Mouse (Mus musculus): ENCODE data around the gene Nynrin. TPM values are rescaled to one million over a fixed set of nuclear protein-coding genes. Genes with fewer than 3 reads are reported as not detected.

Gene Nynrin
- polyA plus RNA-seq, 1 experiment from 2014 or later: 11.2 TPM

DNA sequence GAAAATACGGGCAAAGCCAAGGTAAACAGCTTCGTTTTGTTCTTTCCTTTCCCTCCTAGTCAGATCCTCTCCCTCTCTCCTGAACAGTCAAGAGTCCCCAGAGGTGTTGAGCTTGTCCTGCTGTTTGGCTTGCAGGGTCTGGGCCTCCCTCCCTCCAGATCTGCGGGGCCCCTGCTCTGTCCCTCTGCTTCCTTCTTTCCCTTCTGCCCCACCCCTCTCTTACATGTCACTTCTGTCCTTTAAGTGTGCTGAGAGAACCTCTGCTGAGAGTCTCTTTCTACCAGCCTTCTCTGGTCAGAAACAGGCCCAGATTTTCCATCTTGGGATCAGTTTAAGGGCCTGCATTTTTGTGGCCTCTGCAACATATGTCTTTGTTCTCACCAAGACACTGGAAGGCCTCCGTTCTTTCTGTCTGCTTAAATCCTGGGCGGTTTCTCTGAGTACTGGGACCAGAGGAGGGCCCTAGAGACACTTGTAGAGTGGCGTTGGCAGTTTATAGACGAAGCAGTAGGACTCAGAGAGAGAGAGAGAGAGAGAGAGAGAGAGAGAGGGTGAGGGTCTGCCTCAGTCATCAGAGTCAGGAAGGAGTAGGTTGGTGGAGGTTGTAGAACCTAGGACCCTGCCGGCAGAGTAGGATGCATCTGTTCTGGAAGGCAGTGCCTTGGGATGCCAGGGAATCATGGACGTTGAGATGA lies 743 bp downstream of the Nynrin start:
- ATAC-seq (ENCODE audit: low FRiP score, low TSS enrichment) (0 out of 2 replicates have a peak, but pooled peaks have one; percentile 4), DNase-seq (peak; percentile 54)
- H3K9ac ChIP-seq (replicated peaks; ENCODE audit: low read length): peak overlapping the region; percentile 79
- under 1% methylated on average over 9 of the region's 9 CpGs for WGBS
- peak overlapping the region; percentile 87 for H3K27ac ChIP-seq (replicated peaks; ENCODE audit: low read depth, low read length)
- H3K9me3 ChIP-seq (ENCODE audit: control insufficient read depth, low read length): no peaks in the 10 kb centered on the region
- peaks cover 42% of the 10 kb centered on the region for H3K4me1 ChIP-seq (ENCODE audit: control insufficient read depth, insufficient read depth, low read length)
- peak overlapping the region; percentile 70 for H3K4me3 ChIP-seq (replicated peaks; ENCODE audit: low read depth, low read length)
- H3K27me3 ChIP-seq (ENCODE audit: control insufficient read depth, insufficient read depth, low read length): no peaks in the 10 kb centered on the region
- H3K4me2 ChIP-seq (ENCODE audit: low read length): peak overlapping the region; percentile 80
- H3K36me3 ChIP-seq (ENCODE audit: control insufficient read depth, insufficient read depth, low read length): no peaks in the 10 kb centered on the region

DNA sequence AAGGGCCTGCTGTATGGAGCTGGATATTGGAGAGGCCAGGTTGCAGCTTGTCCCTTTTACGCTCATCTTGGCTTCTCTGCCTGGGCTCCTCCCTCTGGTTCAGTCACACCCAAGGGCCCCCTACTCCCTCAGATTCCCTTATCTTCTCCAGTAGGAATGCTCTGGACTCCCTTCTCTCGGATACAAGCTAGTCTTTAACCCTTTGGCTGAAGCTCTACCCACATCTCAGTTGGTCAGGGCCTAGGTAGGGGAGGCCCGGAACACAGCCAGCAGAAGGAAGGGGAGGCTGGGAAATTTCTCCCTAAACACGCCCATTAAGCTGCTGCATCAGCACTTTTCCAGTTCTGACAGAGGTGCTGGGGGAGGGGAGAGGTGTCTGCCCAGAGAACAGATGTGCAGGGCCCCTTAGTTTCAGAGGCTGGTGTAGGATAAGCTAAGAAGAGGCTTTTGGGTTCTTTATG lies 1.3 kb downstream of the Nynrin start:
- 1% methylated on average over 4 of the region's 4 CpGs for WGBS
- ATAC-seq (ENCODE audit: low FRiP score, low TSS enrichment) (0 out of 2 replicates have a peak, but pooled peaks have one; percentile 13), DNase-seq (peak; percentile 68)
- Histone ChIP-seq H3K4me2 (ENCODE audit: low read length) (peak overlapping the region; percentile 80), H3K4me1 (ENCODE audit: control insufficient read depth, insufficient read depth, low read length) (peaks cover 42% of the 10 kb centered on the region), H3K4me3 (replicated peaks; ENCODE audit: low read depth, low read length) (peak overlapping the region; percentile 70), H3K36me3 (ENCODE audit: control insufficient read depth, insufficient read depth, low read length) (no peaks in the 10 kb centered on the region), H3K9me3 (ENCODE audit: control insufficient read depth, low read length) (no peaks in the 10 kb centered on the region), H3K27me3 (ENCODE audit: control insufficient read depth, insufficient read depth, low read length) (no peaks in the 10 kb centered on the region), H3K27ac (replicated peaks; ENCODE audit: low read depth, low read length) (peak overlapping the region; percentile 87), H3K9ac (replicated peaks; ENCODE audit: low read length) (peak overlapping the region; percentile 79)

DNA sequence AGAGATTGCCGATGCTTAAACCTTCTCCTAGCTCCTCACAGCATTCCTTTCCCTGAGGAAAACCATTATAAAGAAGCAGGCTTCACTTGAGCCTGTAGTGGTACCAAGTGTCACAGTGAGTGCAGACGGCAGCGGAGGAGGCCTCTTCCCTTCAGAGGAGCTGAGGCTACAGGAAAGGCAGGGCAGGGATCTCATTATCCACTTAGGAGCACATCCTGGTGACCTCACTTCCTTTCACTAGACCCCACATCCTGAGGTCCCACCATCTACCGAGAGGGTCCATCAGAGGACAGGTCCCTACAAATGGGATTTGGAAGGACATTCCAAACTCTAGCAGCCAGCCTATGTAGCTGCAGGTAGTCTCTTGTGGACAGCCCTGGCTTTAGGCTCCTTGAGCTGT lies 3.8 kb downstream of the Nynrin start:
- Histone ChIP-seq H3K4me3 (replicated peaks; ENCODE audit: low read depth, low read length) (0 out of 2 replicates have a peak overlapping the region, but pooled peaks have one; percentile 3), H3K9me3 (ENCODE audit: control insufficient read depth, low read length) (no peaks in the 10 kb centered on the region), H3K27me3 (ENCODE audit: control insufficient read depth, insufficient read depth, low read length) (no peaks in the 10 kb centered on the region), H3K4me1 (ENCODE audit: control insufficient read depth, insufficient read depth, low read length) (peaks cover 45% of the 10 kb centered on the region), H3K9ac (replicated peaks; ENCODE audit: low read length) (no peak overlapping the region), H3K36me3 (ENCODE audit: control insufficient read depth, insufficient read depth, low read length) (no peaks in the 10 kb centered on the region), H3K27ac (replicated peaks; ENCODE audit: low read depth, low read length) (no peak overlapping the region), H3K4me2 (ENCODE audit: low read length) (peak overlapping the region; percentile 29)
- DNase-seq (no peak), ATAC-seq (ENCODE audit: low FRiP score, low TSS enrichment) (no peak)
- 82% methylated on average over 4 of the region's 4 CpGs for WGBS

DNA sequence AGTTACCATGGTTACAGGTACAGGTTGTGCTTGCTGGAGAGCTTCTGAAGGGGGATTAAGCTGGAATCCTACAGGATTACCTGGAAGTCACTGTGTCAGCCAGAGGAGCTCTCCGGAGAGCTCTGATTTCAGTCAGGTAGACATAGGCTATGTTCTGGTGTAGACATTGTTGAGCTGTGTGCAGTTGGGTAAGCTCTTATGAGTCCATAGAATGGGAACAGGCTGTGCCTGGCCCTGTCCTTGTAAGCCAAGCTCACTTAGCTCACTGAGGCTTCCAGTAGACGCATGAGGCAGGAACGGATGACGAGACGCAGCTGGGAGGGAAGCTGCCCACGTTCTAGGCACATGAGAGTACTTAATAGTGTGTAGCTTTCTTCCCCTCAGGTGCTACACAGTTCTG lies 8.4 kb downstream of the Nynrin start:
- Histone ChIP-seq H3K4me2 (ENCODE audit: low read length) (no peak overlapping the region), H3K36me3 (ENCODE audit: control insufficient read depth, insufficient read depth, low read length) (peaks cover 32% of the 10 kb centered on the region), H3K9ac (replicated peaks; ENCODE audit: low read length) (no peak overlapping the region), H3K9me3 (ENCODE audit: control insufficient read depth, low read length) (no peaks in the 10 kb centered on the region), H3K4me1 (ENCODE audit: control insufficient read depth, insufficient read depth, low read length) (peaks cover 15% of the 10 kb centered on the region; the same call in 1 of the 2 replicates), H3K27me3 (ENCODE audit: control insufficient read depth, insufficient read depth, low read length) (no peaks in the 10 kb centered on the region), H3K4me3 (replicated peaks; ENCODE audit: low read depth, low read length) (no peak overlapping the region), H3K27ac (replicated peaks; ENCODE audit: low read depth, low read length) (no peak overlapping the region)
- no peak for DNase-seq
- no peak for ATAC-seq (ENCODE audit: low FRiP score, low TSS enrichment)
- 66% methylated on average over 6 of the region's 6 CpGs for WGBS

DNA sequence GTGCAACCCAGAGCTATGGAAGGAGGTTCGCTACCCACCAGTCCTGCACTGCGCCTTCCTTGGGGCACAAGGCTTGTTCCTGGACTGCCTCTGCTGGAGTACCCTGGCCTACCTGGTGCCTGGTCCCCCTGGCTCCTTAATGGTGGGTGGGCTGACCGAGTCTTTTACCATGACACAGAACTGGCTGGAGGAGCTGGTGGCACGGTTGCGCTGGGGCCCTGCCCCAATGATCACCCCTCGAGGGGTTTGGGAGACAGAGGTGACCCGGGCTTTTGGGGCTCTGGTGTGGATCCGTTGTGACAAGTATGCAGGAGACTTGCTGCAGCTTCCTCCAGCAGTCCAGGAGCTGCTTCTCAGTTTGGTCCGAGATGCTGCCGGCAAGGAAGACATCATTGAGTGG lies 9.2 kb downstream of the Nynrin start:
- H3K4me2 ChIP-seq (ENCODE audit: low read length): no peak overlapping the region
- H3K9me3 ChIP-seq (ENCODE audit: control insufficient read depth, low read length): no peaks in the 10 kb centered on the region
- no peaks in the 10 kb centered on the region for H3K27me3 ChIP-seq (ENCODE audit: control insufficient read depth, insufficient read depth, low read length)
- 95% methylated on average over 10 of the region's 10 CpGs for whole genome bisulfite sequencing
- H3K9ac ChIP-seq (replicated peaks; ENCODE audit: low read length): no peak overlapping the region
- H3K36me3 ChIP-seq (ENCODE audit: control insufficient read depth, insufficient read depth, low read length): peaks cover 37% of the 10 kb centered on the region
- no peak overlapping the region for H3K27ac ChIP-seq (replicated peaks; ENCODE audit: low read depth, low read length)
- H3K4me1 ChIP-seq (ENCODE audit: control insufficient read depth, insufficient read depth, low read length): peaks cover 7% of the 10 kb centered on the region; the same call in 1 of the 2 replicates
- DNase-seq (no peak), ATAC-seq (ENCODE audit: low FRiP score, low TSS enrichment) (no peak)
- no peak overlapping the region for H3K4me3 ChIP-seq (replicated peaks; ENCODE audit: low read depth, low read length)

DNA sequence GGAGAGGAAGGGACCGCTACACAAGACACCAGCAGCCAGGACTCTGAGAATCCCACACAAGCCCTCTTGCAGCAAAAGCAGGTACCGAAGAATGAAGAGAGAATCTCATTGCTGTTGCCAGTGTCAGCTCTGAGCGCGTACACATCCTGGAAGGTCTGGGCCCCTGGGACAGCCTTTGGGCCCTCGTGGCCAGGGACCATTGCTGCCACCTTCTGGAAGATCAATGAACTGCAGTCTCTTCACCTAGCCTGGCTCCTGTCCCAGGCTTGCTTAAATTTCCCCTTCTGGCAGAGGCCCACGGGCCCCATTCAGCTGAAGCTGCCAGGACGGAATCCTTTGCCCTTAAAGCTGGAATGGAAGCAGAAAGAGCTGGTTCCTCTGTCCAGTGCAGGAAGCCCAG lies 10.0 kb downstream of the Nynrin start:
- peak; percentile 55; the same call in 1 of the 2 replicates for ATAC-seq (ENCODE audit: low FRiP score, low TSS enrichment)

DNA sequence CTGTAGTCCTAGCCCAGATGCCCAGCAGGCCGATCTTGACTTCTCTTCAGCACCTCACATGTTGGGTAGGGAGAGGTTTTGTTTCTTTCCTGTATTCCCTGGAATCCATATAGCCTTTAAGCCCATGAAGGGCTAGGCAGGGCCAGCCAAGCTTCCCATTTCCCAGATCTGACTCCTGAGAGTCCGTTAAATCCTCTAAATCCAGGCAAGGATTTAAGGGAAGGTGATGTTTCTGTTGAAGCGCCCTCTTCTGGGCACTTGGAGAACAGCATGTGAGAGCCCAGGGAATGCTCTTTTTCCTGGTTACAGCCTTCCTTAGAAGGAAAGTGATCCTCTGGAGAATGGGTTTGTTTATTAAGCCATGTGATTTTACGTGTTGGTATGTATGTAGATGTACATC lies 13.2 kb downstream of the Nynrin start:
- H3K27ac ChIP-seq (replicated peaks; ENCODE audit: low read depth, low read length): no peak overlapping the region
- 31% methylated on average over 4 of the region's 4 CpGs for WGBS
- no peaks in the 10 kb centered on the region for H3K4me1 ChIP-seq (ENCODE audit: control insufficient read depth, insufficient read depth, low read length)
- ATAC-seq (ENCODE audit: low FRiP score, low TSS enrichment) (no peak), DNase-seq (peak; percentile 77)
- H3K9me3 ChIP-seq (ENCODE audit: control insufficient read depth, low read length): no peaks in the 10 kb centered on the region
- no peak overlapping the region for H3K4me3 ChIP-seq (replicated peaks; ENCODE audit: low read depth, low read length)
- no peak overlapping the region for H3K9ac ChIP-seq (replicated peaks; ENCODE audit: low read length)
- peaks cover 75% of the 10 kb centered on the region for H3K36me3 ChIP-seq (ENCODE audit: control insufficient read depth, insufficient read depth, low read length)
- no peaks in the 10 kb centered on the region for H3K27me3 ChIP-seq (ENCODE audit: control insufficient read depth, insufficient read depth, low read length)
- H3K4me2 ChIP-seq (ENCODE audit: low read length): no peak overlapping the region

More for the DNA sequence above, 10.0 kb downstream of the Nynrin start:
- peak; percentile 83 for DNase-seq
- H3K27ac ChIP-seq (replicated peaks; ENCODE audit: low read depth, low read length): no peak overlapping the region
- WGBS: 25% methylated on average over 7 of the region's 7 CpGs
- peaks cover 45% of the 10 kb centered on the region for H3K36me3 ChIP-seq (ENCODE audit: control insufficient read depth, insufficient read depth, low read length)
- no peak overlapping the region for H3K4me2 ChIP-seq (ENCODE audit: low read length)
- H3K4me1 ChIP-seq (ENCODE audit: control insufficient read depth, insufficient read depth, low read length): 0 out of 2 replicates have a peak, but pooled peaks cover 5% of the 10 kb centered on the region
- no peaks in the 10 kb centered on the region for H3K9me3 ChIP-seq (ENCODE audit: control insufficient read depth, low read length)
- no peaks in the 10 kb centered on the region for H3K27me3 ChIP-seq (ENCODE audit: control insufficient read depth, insufficient read depth, low read length)
- no peak overlapping the region for H3K9ac ChIP-seq (replicated peaks; ENCODE audit: low read length)
- H3K4me3 ChIP-seq (replicated peaks; ENCODE audit: low read depth, low read length): no peak overlapping the region

DNA sequence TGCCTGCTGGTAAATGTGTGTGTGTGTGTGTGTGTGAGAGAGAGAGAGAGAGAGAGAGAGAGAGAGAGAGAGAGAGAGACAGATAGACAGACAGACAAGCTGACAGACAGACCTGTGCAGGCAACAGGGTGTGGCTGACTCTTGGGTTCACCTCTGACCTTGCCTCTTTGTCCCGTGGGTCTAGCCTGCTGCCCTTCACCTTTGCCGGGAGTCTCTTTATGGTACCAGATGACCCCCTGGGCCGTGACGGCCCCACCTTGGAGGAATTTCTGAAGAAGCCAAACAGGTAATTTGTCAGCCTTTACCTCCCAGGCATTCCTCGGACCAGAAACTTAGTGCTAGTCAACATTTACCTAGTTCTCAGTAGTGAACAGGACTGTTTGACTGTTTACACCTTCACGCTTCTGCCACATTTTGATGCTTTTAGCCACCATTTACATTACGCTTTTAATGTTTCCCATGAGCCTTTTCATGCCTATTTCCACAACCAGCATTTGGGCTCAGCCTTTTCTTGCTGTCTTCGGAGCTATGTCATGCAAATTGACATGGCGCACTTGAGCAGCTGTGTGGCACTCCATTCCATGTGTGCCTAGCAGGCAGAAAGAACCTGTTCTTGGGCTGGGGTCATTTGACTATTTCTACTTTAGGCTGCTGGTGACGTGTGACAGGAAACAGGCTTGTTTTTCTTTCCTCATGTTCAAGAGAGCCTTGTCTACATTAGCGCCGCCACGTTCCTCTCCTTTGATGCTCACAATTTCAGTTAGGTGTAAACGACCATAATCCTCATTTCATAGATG lies 14.6 kb downstream of the Nynrin start:
- H3K4me3 ChIP-seq (replicated peaks; ENCODE audit: low read depth, low read length): no peak overlapping the region
- 90% methylated on average over 14 of the region's 14 CpGs for WGBS
- no peaks in the 10 kb centered on the region for H3K4me1 ChIP-seq (ENCODE audit: control insufficient read depth, insufficient read depth, low read length)
- H3K9ac ChIP-seq (replicated peaks; ENCODE audit: low read length): no peak overlapping the region
- H3K9me3 ChIP-seq (ENCODE audit: control insufficient read depth, low read length): no peaks in the 10 kb centered on the region
- ATAC-seq (ENCODE audit: low FRiP score, low TSS enrichment): no peak
- H3K36me3 ChIP-seq (ENCODE audit: control insufficient read depth, insufficient read depth, low read length): peaks cover 89% of the 10 kb centered on the region
- no peaks in the 10 kb centered on the region for H3K27me3 ChIP-seq (ENCODE audit: control insufficient read depth, insufficient read depth, low read length)
- no peak for DNase-seq
- H3K4me2 ChIP-seq (ENCODE audit: low read length): no peak overlapping the region
- no peak overlapping the region for H3K27ac ChIP-seq (replicated peaks; ENCODE audit: low read depth, low read length)

Data from midbrain, embryonic 14.5 days (tissue).